Comparison of ENCODE assay signal across 9 mouse cellular contexts in genomic region chr3:153668447-153669290, GRCm38 (mm10). TPM values are rescaled to one million over a fixed set of nuclear protein-coding genes. Genes with fewer than 3 reads are reported as not detected.
A peak's percentile ranks its signal among the peaks of the same experiment; 100 is the strongest.
DNase-seq lines count a peak whose midpoint lies in the region; ATAC-seq and TF ChIP-seq lines count a peak whose summit lies in the region.
"Had no signal": no experiment of that assay in that cellular context is flagged by ENCODE, and none has a peak within 500 bp of the region (broad histone marks: within the 10 kb centered on the region; RNA-seq: fewer than 3 reads in every experiment).

No protein-coding gene starts in this region.

- no peak overlapping the region for H3K4me2 ChIP-seq in intestine, embryonic 15.5 days (replicated peaks)
- no peak overlapping the region for H3K4me2 ChIP-seq in intestine, postnatal 0 days (replicated peaks; ENCODE audit: low read depth)
- no peak overlapping the region for H3K4me2 ChIP-seq in neural tube, embryonic 12.5 days (replicated peaks)

- 73% methylated on average over 21 of the region's 21 CpGs for WGBS in intestine, embryonic 15.5 days
- WGBS in intestine, postnatal 0 days, result 75% methylated on average over 21 of the region's 21 CpGs
- 62% methylated on average over 21 of the region's 21 CpGs for WGBS in neural tube, embryonic 12.5 days

- H3K9me3 ChIP-seq in intestine, embryonic 15.5 days, result no peaks in the 10 kb centered on the region
- H3K9me3 ChIP-seq in intestine, postnatal 0 days (ENCODE audit: control insufficient read depth), result no peaks in the 10 kb centered on the region
- no peaks in the 10 kb centered on the region for H3K9me3 ChIP-seq in neural tube, embryonic 12.5 days

- no peak overlapping the region for H3K27ac ChIP-seq in intestine, embryonic 15.5 days
- no peak overlapping the region for H3K27ac ChIP-seq in intestine, postnatal 0 days (ENCODE audit: low read depth, low read length)
- no peak overlapping the region for H3K27ac ChIP-seq in neural tube, embryonic 12.5 days

- DNase-seq in heart, adult 8-10 months (ENCODE audit: low spot score), result peak; percentile 7
- peak; percentile 87 for DNase-seq in kidney, postnatal 14 days
- no peak for DNase-seq in urinary bladder, adult 2 months (ENCODE audit: low spot score)
- DNase-seq in left cerebral cortex, adult 8-10 months (ENCODE audit: low spot score in 2 of 2), result no peak
- no peak for DNase-seq in right cerebral cortex, postnatal 36 days (ENCODE audit: low spot score in 2 of 2)

- H3K4me1 ChIP-seq in intestine, embryonic 15.5 days (replicated peaks), result peaks cover 7% of the 10 kb centered on the region; the same call in 1 of the 2 replicates
- no peaks in the 10 kb centered on the region for H3K4me1 ChIP-seq in intestine, postnatal 0 days (replicated peaks; ENCODE audit: control insufficient read depth, insufficient read depth, low read length)
- peaks cover 17% of the 10 kb centered on the region for H3K4me1 ChIP-seq in neural tube, embryonic 12.5 days

- no peaks in the 10 kb centered on the region for H3K27me3 ChIP-seq in intestine, embryonic 15.5 days (replicated peaks)
- no peaks in the 10 kb centered on the region for H3K27me3 ChIP-seq in intestine, postnatal 0 days (replicated peaks; ENCODE audit: control insufficient read depth, insufficient read depth, low read length)
- no peaks in the 10 kb centered on the region for H3K27me3 ChIP-seq in neural tube, embryonic 12.5 days (replicated peaks)

- no peak overlapping the region for H3K9ac ChIP-seq in intestine, embryonic 15.5 days
- no peak overlapping the region for H3K9ac ChIP-seq in intestine, postnatal 0 days (ENCODE audit: low read depth, low read length)
- no peak overlapping the region for H3K9ac ChIP-seq in neural tube, embryonic 12.5 days

- H3K36me3 ChIP-seq in intestine, embryonic 15.5 days, result no peaks in the 10 kb centered on the region
- H3K36me3 ChIP-seq in intestine, postnatal 0 days (ENCODE audit: control insufficient read depth, insufficient read depth), result no peaks in the 10 kb centered on the region
- no peaks in the 10 kb centered on the region for H3K36me3 ChIP-seq in neural tube, embryonic 12.5 days

- peak; percentile 52; the same call in 1 of the 2 replicates for ATAC-seq in intestine, embryonic 15.5 days
- no peak for ATAC-seq in intestine, postnatal 0 days
- ATAC-seq in neural tube, embryonic 12.5 days (ENCODE audit: low FRiP score, low read depth), result 0 out of 2 replicates have a peak, but pooled peaks have one; percentile 26

- TF ChIP-seq CTCF in intestine, postnatal 0 days (IDR thresholded peaks at IDR 0.05; ENCODE audit: low read depth), result no peak

- H3K4me3 ChIP-seq in intestine, embryonic 15.5 days (replicated peaks), result no peak overlapping the region
- H3K4me3 ChIP-seq in intestine, postnatal 0 days (ENCODE audit: low read depth, low read length), result no peak overlapping the region
- no peak overlapping the region for H3K4me3 ChIP-seq in neural tube, embryonic 12.5 days
- H3K4me3 ChIP-seq: erythroblast, embryonic 14.5 days had no signal

RNA-seq across cellular contexts. Expression of gene St6galnac3, which starts 56.3 kb away (rescaled TPM):
- polyA plus RNA-seq in intestine, embryonic 15.5 days (2015; fragmentation: Nextera tagmentation; extraction: Ambion mirVana), result 34.5 and 35.1 TPM in 2 replicates
- 7.9 and 8.5 TPM in 2 replicates for polyA plus RNA-seq in intestine, postnatal 0 days (2015; fragmentation: Nextera tagmentation; extraction: Ambion mirVana)
- total RNA-seq in heart, adult 8-10 months (2022), result 1 to 10 TPM; 4.0 to 6.3 (median 5.7) TPM
- polyA plus RNA-seq in neural tube, embryonic 12.5 days (2016; fragmentation: Nextera tagmentation; extraction: Ambion mirVana), result 29.2 and 34.8 TPM in 2 replicates
- polyA plus RNA-seq in urinary bladder, adult 2 months (2012; rRNA removed), result 2.9 and 4.3 TPM in 2 replicates
- total RNA-seq in left cerebral cortex, adult 8-10 months (2022), result 10 to 100 TPM; 19.2 to 25.5 (median 24.8) TPM

Comparison
In these comparisons a context has a peak if more than half of its experiments do, and no peak if none do; other contexts are left out.
1. DNase-seq: peak in heart, adult 8-10 months (single experiment) and kidney, postnatal 14 days (single experiment); none in urinary bladder, adult 2 months (single experiment), left cerebral cortex, adult 8-10 months (0 of 2) and right cerebral cortex, postnatal 36 days (0 of 2).